Mouse (Mus musculus) kidney, postnatal 0 days (tissue): ENCODE measurements around the gene Tango6. TPM values are rescaled to one million over a fixed set of nuclear protein-coding genes. Genes with fewer than 3 reads are reported as not detected.

Source experiments
- ATAC-seq: fragments of 200-750 bp; cut with Nextera tagmentation; replicated peaks from 2 replicates; pipeline ENCODE4 v1.8.0; 2017; ENCODE audit warnings: low read depth, moderate number of reproducible peaks, moderate TSS enrichment, moderate library complexity; ENCODE audit not compliant: low FRiP score
- DNase-seq: peaks from one replicate; pipeline ENCODE4 v3.0.0-alpha.2; 2016; ENCODE audit warnings: low spot score
- H3K27ac ChIP-seq: fragments of 300-500 bp; sonication (generic); 2 replicates; pipeline ENCODE4 v1.5.1; 2014; ENCODE audit warnings: mild to moderate bottlenecking
- H3K27me3 ChIP-seq: fragments of 300-500 bp; sonication (generic); 2 replicates; pipeline ENCODE4 v1.6.1; 2014; ENCODE audit warnings: low read length, mixed read lengths; ENCODE audit not compliant: insufficient read depth
- H3K36me3 ChIP-seq: fragments of 300-500 bp; sonication (generic); 2 replicates; pipeline ENCODE4 v1.6.1; 2014; ENCODE audit warnings: low read length, mixed read lengths; ENCODE audit not compliant: insufficient read depth
- H3K4me1 ChIP-seq: fragments of 300-500 bp; sonication (generic); replicated peaks from 2 replicates; pipeline ENCODE4 v1.6.1; 2014; ENCODE audit warnings: antibody characterized with exemption, low read length, mixed read lengths; ENCODE audit not compliant: insufficient read depth
- H3K4me2 ChIP-seq: fragments of 300-500 bp; sonication (generic); 2 replicates; pipeline ENCODE4 v1.6.1; 2014; ENCODE audit warnings: mild to moderate bottlenecking, low read length, moderate library complexity, mixed read lengths
- H3K4me3 ChIP-seq: fragments of 300-500 bp; sonication (generic); replicated peaks from 2 replicates; pipeline ENCODE4 v1.5.1; 2014; ENCODE audit warnings: low read depth, low read length
- H3K9ac ChIP-seq: fragments of 300-500 bp; sonication (generic); 2 replicates; pipeline ENCODE4 v1.6.1; 2014; ENCODE audit warnings: low read depth, low read length
- H3K9me3 ChIP-seq: fragments of 300-500 bp; sonication (generic); replicated peaks from 2 replicates; pipeline ENCODE4 v1.6.1; 2016; ENCODE audit warnings: low read length, inconsistent platforms, mixed read lengths
- CTCF ChIP-seq: IDR thresholded peaks from 2 replicates; pipeline ENCODE4 v1.5.1; 2016; ENCODE audit warnings: antibody characterized with exemption, low read depth, mild to moderate bottlenecking, moderate library complexity
- WGBS: fragments of 180-500 bp; shearing (Covaris S2); extraction: QIAGEN DNeasy Blood & Tissue Kit; methylation state at CpG from one replicate; pipeline ENCODE4 v1.1.7; 2014; 5-methylcytosine and 5-hydroxymethylcytosine counted together
- polyA plus RNA-seq: library from polyadenylated mRNA; unstranded; fragments of >200 nt; fragmentation: Nextera tagmentation; extraction: Ambion mirVana; gene quantifications from 2 replicates; pipeline ENCODE4 v1.2.1, GENCODE M21; 2015

Tango6 gene
- polyA plus RNA-seq, 1 experiment from 2014 or later: 6.4 TPM

- Histone ChIP-seq H3K4me1 (peaks cover 10% of the 10 kb centered on the region; the same call in 1 of the 2 replicates), H3K27ac (peak overlapping the region; percentile 96), H3K4me3 (peak overlapping the region; percentile 65), H3K36me3 (peaks cover 5% of the 10 kb centered on the region; the same call in 1 of the 2 replicates), H3K4me2 (peak overlapping the region; percentile 70), H3K27me3 (no peaks in the 10 kb centered on the region), H3K9ac (peak overlapping the region; percentile 96), H3K9me3 (no peaks in the 10 kb centered on the region)
- WGBS: under 1% methylated on average over 56 of the region's 57 CpGs
- no peak for TF ChIP-seq CTCF
- ATAC-seq (peak; percentile 72), DNase-seq (peak; percentile 64)
Measured at GRCm38 (mm10) chr8:106892806-106893451, 210.1 kb downstream of the Tango6 start.

GRCm38 (mm10) chr8:106893481-106894156 is 210.8 kb downstream of the Tango6 start, which contains the start of gene Utp4:
Gene Utp4, plus strand, starts transcription at chr8:106893636.
- H3K4me2 ChIP-seq: peak within 1 kb of the TSS; percentile 70
- TF ChIP-seq CTCF: no peak
- DNase-seq (peak; percentile 93), ATAC-seq (peak; percentile 92)
- no peaks in the 10 kb centered on the region for H3K27me3 ChIP-seq
- no peaks in the 10 kb centered on the region for H3K9me3 ChIP-seq
- 0% methylated on average over 57 of the region's 63 CpGs for whole genome bisulfite sequencing
- peaks cover 12% of the 10 kb centered on the region; the same call in 1 of the 2 replicates for H3K36me3 ChIP-seq
- H3K9ac ChIP-seq: peak within 1 kb of the TSS; percentile 96
- H3K4me1 ChIP-seq: peaks cover 10% of the 10 kb centered on the region; the same call in 1 of the 2 replicates
- H3K27ac ChIP-seq: peak within 1 kb of the TSS; percentile 96
- H3K4me3 ChIP-seq: peak within 1 kb of the TSS; percentile 65

GRCm38 (mm10) chr8:106899473-106899872 is 216.6 kb downstream of the Tango6 start:
- no peaks in the 10 kb centered on the region for H3K9me3 ChIP-seq
- no peak overlapping the region for H3K27ac ChIP-seq
- DNase-seq (no peak), ATAC-seq (no peak)
- no peaks in the 10 kb centered on the region for H3K27me3 ChIP-seq
- 90% methylated on average over 5 of the region's 5 CpGs for WGBS
- no peak overlapping the region for H3K4me3 ChIP-seq
- no peak overlapping the region for H3K4me2 ChIP-seq
- no peaks in the 10 kb centered on the region for H3K4me1 ChIP-seq
- TF ChIP-seq CTCF: no peak
- H3K9ac ChIP-seq: no peak overlapping the region
- H3K36me3 ChIP-seq: peaks cover 34% of the 10 kb centered on the region; the same call in 1 of the 2 replicates

Other genes with a start within 250 kb of the Tango6 start
- gene 6030452D12Rik, start 182.5 kb upstream of the Tango6 start, polyA plus RNA-seq: not detected in 2 replicates
- 20.9 and 23.3 TPM in 2 replicates for gene Cdh3, start 172.2 kb upstream of the Tango6 start, polyA plus RNA-seq
- gene Gm10073, start 109.6 kb upstream of the Tango6 start, polyA plus RNA-seq: 10.5 and 15.1 TPM in 2 replicates
- 74.0 and 89.3 TPM in 2 replicates for gene Cdh1, start 79.7 kb upstream of the Tango6 start, polyA plus RNA-seq
- gene Has3, start 187.2 kb downstream of the Tango6 start, polyA plus RNA-seq: 0.41 and 0.54 TPM in 2 replicates
- 59.2 and 62.1 TPM in 2 replicates for gene Utp4, start 210.6 kb downstream of the Tango6 start, polyA plus RNA-seq